Mouse (Mus musculus) heart, postnatal 0 days (tissue): ENCODE data around the gene Atox1.

Source experiments
- CTCF ChIP-seq: IDR thresholded peaks from 2 replicates; pipeline ENCODE4 v1.5.1; 2016; ENCODE audit warnings: antibody characterized with exemption, control low read depth, low read depth
- EP300 ChIP-seq: IDR thresholded peaks from 2 replicates; pipeline ENCODE4 v1.6.1; 2016; ENCODE audit warnings: antibody characterized with exemption, low read depth

GRCm38 (mm10) chr11:55468012-55468411, 7.0 kb upstream of the Atox1 start:
- TF ChIP-seq EP300: no peak
- TF ChIP-seq CTCF: no peak
